Comparison of ENCODE assay signal across 8 mouse cellular contexts in the genomic region with DNA sequence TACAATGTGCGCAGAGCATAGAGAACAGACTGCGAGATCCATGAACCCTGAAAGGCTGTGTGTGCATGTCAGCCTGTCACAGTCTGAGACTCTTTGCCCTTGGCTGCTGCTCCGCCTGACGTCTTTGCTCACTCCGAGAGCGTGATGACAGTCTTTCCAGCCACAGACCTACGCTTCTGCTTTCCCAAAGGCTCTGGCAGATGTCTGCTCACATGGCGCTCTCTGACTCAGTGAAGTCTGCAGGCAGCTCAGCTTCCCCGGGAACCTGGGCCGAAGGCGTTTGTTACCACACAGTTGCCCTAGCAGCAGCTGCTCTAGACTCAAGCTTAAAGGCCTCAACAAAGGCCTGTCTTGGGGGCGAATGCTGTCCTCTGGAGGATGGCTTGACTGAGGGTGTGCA. TPM values are rescaled to one million over a fixed set of nuclear protein-coding genes. Genes with fewer than 3 reads are reported as not detected.
A peak's percentile ranks its signal among the peaks of the same experiment; 100 is the strongest.
DNase-seq lines count a peak whose midpoint lies in the region; ATAC-seq and TF ChIP-seq lines count a peak whose summit lies in the region.

No protein-coding gene starts in this region.

- TF ChIP-seq EP300 in liver, postnatal 0 days (IDR thresholded peaks at IDR 0.05; ENCODE audit: low read depth): no peak

- no peak for ATAC-seq in cerebellum, adult (ENCODE audit: insufficient number of reproducible peaks, low FRiP score, low TSS enrichment)
- ATAC-seq in hindbrain, embryonic 12.5 days (ENCODE audit: low FRiP score): peak; percentile 39; the same call in 1 of the 2 replicates
- peak; percentile 51 for ATAC-seq in liver, postnatal 0 days

- no peaks in the 10 kb centered on the region for H3K27me3 ChIP-seq in hindbrain, embryonic 12.5 days
- H3K27me3 ChIP-seq in liver, postnatal 0 days (ENCODE audit: insufficient read depth, low read length): no peaks in the 10 kb centered on the region

- no peaks in the 10 kb centered on the region for H3K36me3 ChIP-seq in hindbrain, embryonic 12.5 days
- no peaks in the 10 kb centered on the region for H3K36me3 ChIP-seq in liver, postnatal 0 days (replicated peaks; ENCODE audit: insufficient read depth, low read length)

- H3K4me2 ChIP-seq in hindbrain, embryonic 12.5 days (replicated peaks): no peak overlapping the region
- H3K4me2 ChIP-seq in liver, postnatal 0 days (ENCODE audit: low read depth, low read length): no peak overlapping the region

- H3K4me1 ChIP-seq in hindbrain, embryonic 12.5 days: peaks cover 18% of the 10 kb centered on the region
- no peaks in the 10 kb centered on the region for H3K4me1 ChIP-seq in liver, postnatal 0 days (ENCODE audit: insufficient read depth)

- no peak overlapping the region for H3K4me3 ChIP-seq in hindbrain, embryonic 12.5 days
- H3K4me3 ChIP-seq in liver, postnatal 0 days (ENCODE audit: low read depth, low read length): no peak overlapping the region

- WGBS in hindbrain, embryonic 12.5 days: 46% methylated on average over 12 of the region's 12 CpGs
- 61% methylated on average over 12 of the region's 12 CpGs for WGBS in liver, postnatal 0 days (ENCODE audit: insufficient replicate concordance)

- no peak overlapping the region for H3K9ac ChIP-seq in hindbrain, embryonic 12.5 days
- no peak overlapping the region for H3K9ac ChIP-seq in liver, postnatal 0 days (replicated peaks)

- peak; percentile 34 to 46 for DNase-seq in cerebellum, postnatal 25 days
- peak; percentile 62 for DNase-seq in adrenal gland, adult 8-10 months
- peak; percentile 45 for DNase-seq in gastrocnemius, adult 18-20 months (ENCODE audit: low spot score)
- peak; percentile 29 for DNase-seq in liver, postnatal 0 days
- DNase-seq in right cerebral cortex, adult 18-20 months: peak; percentile 94
- no peak for DNase-seq in c-Kit-positive CD71-positive TER-119-positive erythroid progenitor cells, embryonic 14.5 days (ENCODE audit: low spot score)

- H3K9me3 ChIP-seq in hindbrain, embryonic 12.5 days (replicated peaks): no peaks in the 10 kb centered on the region
- H3K9me3 ChIP-seq in liver, postnatal 0 days (ENCODE audit: low read length): no peaks in the 10 kb centered on the region

- TF ChIP-seq CTCF in liver, postnatal 0 days (IDR thresholded peaks at IDR 0.05; ENCODE audit: low read depth): no peak

- peak overlapping the region; percentile 19; the same call in 1 of the 2 replicates for H3K27ac ChIP-seq in hindbrain, embryonic 12.5 days
- H3K27ac ChIP-seq in liver, postnatal 0 days (ENCODE audit: low read depth): no peak overlapping the region

RNA-seq across cellular contexts. Expression of gene Stxbp3, which starts 15.0 kb away (rescaled TPM):
- 10 to 100 TPM; 59.8 to 75.3 (median 63.4) TPM for total RNA-seq in adrenal gland, adult 8-10 months (2022)
- 10 to 100 TPM; 37.0 to 39.0 TPM for total RNA-seq in gastrocnemius, adult 18-20 months (2021)
- 23.2 and 25.1 TPM in 2 replicates for polyA plus RNA-seq in hindbrain, embryonic 12.5 days (2016; fragmentation: Nextera tagmentation; extraction: Ambion mirVana)
- polyA plus RNA-seq in liver, postnatal 0 days (2015; fragmentation: Nextera tagmentation; extraction: Ambion mirVana): 18.1 and 19.3 TPM in 2 replicates

RNA-seq across cellular contexts. Expression of gene Fndc7, which starts 34.4 kb away (rescaled TPM):
- total RNA-seq in adrenal gland, adult 8-10 months (2022): 1 to 10 TPM in 2 of 4 experiments, under 1 TPM in 2; 0.35 to 2.2 (median 0.90) TPM
- not detected for total RNA-seq in gastrocnemius, adult 18-20 months (2021)
- polyA plus RNA-seq in hindbrain, embryonic 12.5 days (2016; fragmentation: Nextera tagmentation; extraction: Ambion mirVana): 0.12 and 0.22 TPM in 2 replicates
- 0.06 and 0.09 TPM in 2 replicates for polyA plus RNA-seq in liver, postnatal 0 days (2015; fragmentation: Nextera tagmentation; extraction: Ambion mirVana)

RNA-seq across cellular contexts. Expression of gene Prpf38b, which starts 56.2 kb away (rescaled TPM):
- 10 to 100 TPM; 43.0 to 81.4 (median 55.3) TPM for total RNA-seq in adrenal gland, adult 8-10 months (2022)
- 10 to 100 TPM; 12.7 to 17.3 TPM for total RNA-seq in gastrocnemius, adult 18-20 months (2021)
- polyA plus RNA-seq in hindbrain, embryonic 12.5 days (2016; fragmentation: Nextera tagmentation; extraction: Ambion mirVana): 87.6 and 103 TPM in 2 replicates
- polyA plus RNA-seq in liver, postnatal 0 days (2015; fragmentation: Nextera tagmentation; extraction: Ambion mirVana): 21.5 and 23.9 TPM in 2 replicates
